Mouse (Mus musculus): ENCODE data around the gene Cnr2.

GRCm38 (mm10) chr4:135904810-135905209 is 9.6 kb downstream of the Cnr2 start:
- no peak for TF ChIP-seq CTCF (conservative IDR thresholded peaks at IDR 0.05; ENCODE audit: low read length)
- no peak for TF ChIP-seq NANOG (IDR thresholded peaks at IDR 0.05; ENCODE audit: borderline replicate concordance, low read length)
- no peak for TF ChIP-seq POU5F1 (IDR thresholded peaks at IDR 0.05; ENCODE audit: borderline replicate concordance, low read length)

Data from E14TG2a.4 (cell line).